Mouse (Mus musculus) olfactory bulb, adult 2 months (tissue): Measurements from ENCODE around the gene Sugp2.

ENCODE experiments used
- CTCF ChIP-seq: fragments of 200-500 bp; IDR thresholded peaks from 2 replicates; pipeline ENCODE4 v1.5.1; 2012; ENCODE audit warnings: low read depth, mild to moderate bottlenecking, low read length, moderate library complexity; ENCODE audit not compliant: insufficient read depth
- POLR2A ChIP-seq: fragments of 200-500 bp; IDR thresholded peaks from 2 replicates; pipeline ENCODE4 v1.6.1; 2012; ENCODE audit warnings: mild to moderate bottlenecking, low read depth, low read length, moderate library complexity; ENCODE audit not compliant: insufficient read depth

- TF ChIP-seq CTCF (no peak), POLR2A (no peak)
Observed at GRCm38 (mm10) chr8:70233606-70234005, 420 bp upstream of the Sugp2 start.
